ENCODE assay signal across 16 mouse cellular contexts in genomic region chr10:40640406-40640805, GRCm38 (mm10). TPM values are rescaled to one million over a fixed set of nuclear protein-coding genes. Genes with fewer than 3 reads are reported as not detected.
"Had no signal": no experiment of that assay in that cellular context is flagged by ENCODE, and none has a peak within 500 bp of the region (broad histone marks: within the 10 kb centered on the region; RNA-seq: fewer than 3 reads in every experiment).

No protein-coding gene starts in this region.

- H3K27me3 ChIP-seq: limb, embryonic 13.5 days; liver, embryonic 12.5 days; liver, embryonic 15.5 days; lung, embryonic 15.5 days had no signal

- H3K4me3 ChIP-seq: limb, embryonic 13.5 days; liver, embryonic 12.5 days; liver, embryonic 15.5 days; lung, embryonic 15.5 days had no signal

- ATAC-seq: intestine, postnatal 0 days; liver, embryonic 12.5 days had no signal

- H3K4me1 ChIP-seq: liver, embryonic 12.5 days; liver, embryonic 15.5 days; lung, embryonic 15.5 days had no signal

- H3K27ac ChIP-seq: limb, embryonic 13.5 days; liver, embryonic 12.5 days; liver, embryonic 15.5 days; lung, embryonic 15.5 days had no signal

- DNase-seq: kidney, postnatal 25 days; layer of hippocampus, adult 9-11 months; liver; lung, adult 18-20 months; lung, postnatal 10 days; lung, postnatal 36 days; midbrain, embryonic 14.5 days; thymus, adult 18-20 months; thymus, postnatal 36 days had no signal

RNA-seq across cellular contexts. Expression of gene Ddo, which starts 10.6 kb away (rescaled TPM):
- total RNA-seq: megakaryocyte-erythroid progenitor cell, adult 5-6 weeks had no signal

RNA-seq across cellular contexts. Expression of gene Mettl24, which starts 42.7 kb away (rescaled TPM):
- total RNA-seq: megakaryocyte-erythroid progenitor cell, adult 5-6 weeks; midbrain, postnatal 0 days had no signal
